Mouse (Mus musculus) forebrain, embryonic 16.5 days (tissue): ENCODE results near the gene Bbs9. TPM values are rescaled to one million over a fixed set of nuclear protein-coding genes. Genes with fewer than 3 reads are reported as not detected.

Source experiments
- ATAC-seq: fragments of 200-750 bp; cut with Nextera tagmentation; 2 replicates; pipeline ENCODE4 v1.8.0; 2017; ENCODE audit warnings: mild to moderate bottlenecking, moderate library complexity
- H3K27ac ChIP-seq: fragments of 300-500 bp; sonication (generic); 2 replicates; pipeline ENCODE4 v1.5.1; 2014; ENCODE audit warnings: low read length, control low read depth
- H3K27me3 ChIP-seq: fragments of 300-500 bp; sonication (generic); replicated peaks from 2 replicates; pipeline ENCODE4 v1.6.1; 2014; ENCODE audit warnings: low read length; ENCODE audit not compliant: control insufficient read depth, insufficient read depth
- H3K36me3 ChIP-seq: fragments of 300-500 bp; sonication (generic); 2 replicates; pipeline ENCODE4 v1.6.1; 2014; ENCODE audit not compliant: control insufficient read depth, insufficient read depth
- H3K4me1 ChIP-seq: fragments of 300-500 bp; sonication (generic); replicated peaks from 2 replicates; pipeline ENCODE4 v1.6.1; 2014; ENCODE audit warnings: low read length; ENCODE audit not compliant: control insufficient read depth, insufficient read depth
- H3K4me2 ChIP-seq: fragments of 300-500 bp; sonication (generic); 2 replicates; pipeline ENCODE4 v1.6.1; 2014; ENCODE audit warnings: mild to moderate bottlenecking, low read length, control low read depth
- H3K4me3 ChIP-seq: fragments of 300-500 bp; sonication (generic); replicated peaks from 2 replicates; pipeline ENCODE4 v1.5.1; 2014; ENCODE audit warnings: mild to moderate bottlenecking, low read length, control low read depth
- H3K9ac ChIP-seq: fragments of 300-500 bp; sonication (generic); replicated peaks from 2 replicates; pipeline ENCODE4 v1.6.1; 2014; ENCODE audit warnings: low read depth, low read length, control low read depth
- H3K9me3 ChIP-seq: fragments of 300-500 bp; sonication (generic); 2 replicates; pipeline ENCODE4 v1.6.1; 2016; ENCODE audit warnings: low read length; ENCODE audit not compliant: control insufficient read depth
- WGBS: fragments of 180-500 bp; shearing (Covaris S2); extraction: QIAGEN DNeasy Blood & Tissue Kit; methylation state at CpG from one replicate; pipeline ENCODE4 v1.1.7; 2014; 5-methylcytosine and 5-hydroxymethylcytosine counted together
- polyA plus RNA-seq: library from polyadenylated mRNA; unstranded; fragments of >200 nt; fragmentation: Nextera tagmentation; extraction: Ambion mirVana; gene quantifications from 2 replicates; pipeline ENCODE4 v1.2.1, GENCODE M21; 2015

The Bbs9 gene
- polyA plus RNA-seq, 1 experiment from 2014 or later = 20.2 TPM

- WGBS = 16% methylated on average over 5 of the region's 5 CpGs
- Histone ChIP-seq H3K27ac (no peak overlapping the region), H3K9me3 (no peaks in the 10 kb centered on the region), H3K4me1 (no peaks in the 10 kb centered on the region), H3K9ac (no peak overlapping the region), H3K4me3 (no peak overlapping the region), H3K4me2 (no peak overlapping the region), H3K36me3 (no peaks in the 10 kb centered on the region), H3K27me3 (no peaks in the 10 kb centered on the region)
- ATAC-seq = no peak; the same call in 1 of the 2 replicates
Observed at GRCm38 (mm10) chr9:22543467-22543866, 68.0 kb downstream of the Bbs9 start.

GRCm38 (mm10) chr9:22544349-22545341 is 69.1 kb downstream of the Bbs9 start:
- Histone ChIP-seq H3K36me3 (no peaks in the 10 kb centered on the region), H3K4me2 (no peak overlapping the region), H3K4me3 (no peak overlapping the region), H3K9me3 (no peaks in the 10 kb centered on the region), H3K27me3 (no peaks in the 10 kb centered on the region), H3K9ac (no peak overlapping the region), H3K4me1 (no peaks in the 10 kb centered on the region), H3K27ac (no peak overlapping the region)
- 25% methylated on average over 9 of the region's 9 CpGs for WGBS
- ATAC-seq = no peak

- no peaks in the 10 kb centered on the region for H3K9me3 ChIP-seq
- 85% methylated on average over 1 of the region's 1 CpGs for WGBS
- no peak for ATAC-seq
- H3K36me3 ChIP-seq = no peaks in the 10 kb centered on the region
- H3K4me2 ChIP-seq = no peak overlapping the region
- H3K4me3 ChIP-seq = no peak overlapping the region
- H3K9ac ChIP-seq = no peak overlapping the region
- no peaks in the 10 kb centered on the region for H3K4me1 ChIP-seq
- H3K27me3 ChIP-seq = no peaks in the 10 kb centered on the region
- H3K27ac ChIP-seq = no peak overlapping the region
Observed at GRCm38 (mm10) chr9:22551273-22551672, 75.8 kb downstream of the Bbs9 start.

GRCm38 (mm10) chr9:22556076-22556475 is 80.6 kb downstream of the Bbs9 start:
- H3K4me1 ChIP-seq = no peaks in the 10 kb centered on the region

GRCm38 (mm10) chr9:22557467-22557866 is 82.0 kb downstream of the Bbs9 start:
- WGBS = 52% methylated on average over 13 of the region's 13 CpGs
- Histone ChIP-seq H3K4me2 (no peak overlapping the region), H3K27ac (no peak overlapping the region), H3K27me3 (no peaks in the 10 kb centered on the region), H3K9me3 (no peaks in the 10 kb centered on the region; the same call in 1 of the 2 replicates), H3K4me3 (no peak overlapping the region), H3K36me3 (no peaks in the 10 kb centered on the region), H3K9ac (no peak overlapping the region), H3K4me1 (no peaks in the 10 kb centered on the region)
- peak; percentile 40; the same call in 1 of the 2 replicates for ATAC-seq

More at GRCm38 (mm10) chr9:22556076-22556475, 80.6 kb downstream of the Bbs9 start:
- no peak for ATAC-seq
- H3K27ac ChIP-seq = no peak overlapping the region
- no peak overlapping the region for H3K9ac ChIP-seq
- WGBS = 76% methylated on average over 5 of the region's 5 CpGs
- no peaks in the 10 kb centered on the region; the same call in 1 of the 2 replicates for H3K9me3 ChIP-seq
- no peak overlapping the region for H3K4me2 ChIP-seq
- no peaks in the 10 kb centered on the region for H3K36me3 ChIP-seq
- H3K27me3 ChIP-seq = no peaks in the 10 kb centered on the region
- H3K4me3 ChIP-seq = no peak overlapping the region

GRCm38 (mm10) chr9:22563612-22564347 is 88.3 kb downstream of the Bbs9 start:
- H3K4me2 ChIP-seq = no peak overlapping the region
- H3K4me3 ChIP-seq = no peak overlapping the region
- H3K9me3 ChIP-seq = no peaks in the 10 kb centered on the region; the same call in 1 of the 2 replicates
- no peaks in the 10 kb centered on the region for H3K36me3 ChIP-seq
- H3K4me1 ChIP-seq = no peaks in the 10 kb centered on the region
- H3K27me3 ChIP-seq = no peaks in the 10 kb centered on the region
- H3K27ac ChIP-seq = no peak overlapping the region
- ATAC-seq = no peak
- no peak overlapping the region for H3K9ac ChIP-seq
- WGBS = 88% methylated on average over 11 of the region's 11 CpGs

GRCm38 (mm10) chr9:22567726-22568125 is 92.2 kb downstream of the Bbs9 start:
- Histone ChIP-seq H3K36me3 (no peaks in the 10 kb centered on the region), H3K4me1 (no peaks in the 10 kb centered on the region), H3K9me3 (no peaks in the 10 kb centered on the region), H3K27ac (no peak overlapping the region), H3K4me3 (no peak overlapping the region), H3K9ac (no peak overlapping the region), H3K27me3 (no peaks in the 10 kb centered on the region), H3K4me2 (no peak overlapping the region)
- no peak for ATAC-seq
- WGBS = 95% methylated on average over 5 of the region's 5 CpGs

GRCm38 (mm10) chr9:22576426-22577139 is 101.1 kb downstream of the Bbs9 start:
- H3K27ac ChIP-seq = no peak overlapping the region
- H3K36me3 ChIP-seq = no peaks in the 10 kb centered on the region
- no peak overlapping the region for H3K9ac ChIP-seq
- no peaks in the 10 kb centered on the region; the same call in 1 of the 2 replicates for H3K4me1 ChIP-seq
- H3K27me3 ChIP-seq = no peaks in the 10 kb centered on the region
- ATAC-seq = no peak
- H3K4me3 ChIP-seq = no peak overlapping the region
- no peaks in the 10 kb centered on the region for H3K9me3 ChIP-seq
- H3K4me2 ChIP-seq = no peak overlapping the region
- WGBS = 90% methylated on average over 14 of the region's 14 CpGs

- H3K9me3 ChIP-seq = no peaks in the 10 kb centered on the region
- H3K27me3 ChIP-seq = no peaks in the 10 kb centered on the region
- H3K36me3 ChIP-seq = no peaks in the 10 kb centered on the region
- no peaks in the 10 kb centered on the region; the same call in 1 of the 2 replicates for H3K4me1 ChIP-seq
- ATAC-seq = no peak
- H3K9ac ChIP-seq = no peak overlapping the region
- 79% methylated on average over 3 of the region's 3 CpGs for WGBS
- H3K4me3 ChIP-seq = no peak overlapping the region
- H3K27ac ChIP-seq = no peak overlapping the region
- no peak overlapping the region for H3K4me2 ChIP-seq
Observed at GRCm38 (mm10) chr9:22578266-22578665, 102.8 kb downstream of the Bbs9 start.
